Mouse (Mus musculus) myocyte (in vitro differentiated cells): ENCODE measurements around the gene Dlg1.

Source experiments
- MAX ChIP-seq: IDR thresholded peaks from one replicate; pipeline ENCODE4 v1.6.1; 2011; ENCODE audit warnings: low read depth, mild to moderate bottlenecking, control low read depth
- MYOD1 ChIP-seq, 3 experiments: IDR thresholded peaks; one replicate each; pipeline ENCODE4 v1.6.1; 2011; ENCODE audit warnings: control low read depth in 2 of 3, low read depth in 2 of 3, mild to moderate bottlenecking in 2 of 3, moderate library complexity in 1 of 3; ENCODE audit not compliant: insufficient read length in 2 of 3, control insufficient read depth in 1 of 3
- TCF3 ChIP-seq: IDR thresholded peaks from one replicate; pipeline ENCODE4 v1.6.1; 2011; ENCODE audit warnings: low read depth, control low read depth; ENCODE audit not compliant: insufficient read length
- USF1 ChIP-seq: IDR thresholded peaks from one replicate; pipeline ENCODE4 v1.6.1; 2011; ENCODE audit warnings: low read depth, mild to moderate bottlenecking, control low read depth, moderate library complexity

- TF ChIP-seq TCF3 (no peak), MYOD1 (IDR thresholded peaks at IDR 0.05; ENCODE audit: control insufficient read depth in 1 of 3, insufficient read length in 2 of 3, low read depth in 2 of 3) (no peak), MAX (no peak), USF1 (no peak)
Observed at GRCm38 (mm10) chr16:31651541-31651940, 11.7 kb upstream of the Dlg1 start.
